Mouse (Mus musculus) MEL (cell line): ENCODE data around the gene N4bp1. TPM values are rescaled to one million over a fixed set of nuclear protein-coding genes. Genes with fewer than 3 reads are reported as not detected.
A peak's percentile ranks its signal among the peaks of the same experiment; 100 is the strongest.

Experiments
- DNase-seq: peaks from one replicate; pipeline ENCODE4 v3.0.0; 2011; ENCODE audit warnings: low read depth, low spot score
- H3K27ac ChIP-seq: 2 replicates; pipeline ENCODE4 v1.5.1; 2012; ENCODE audit warnings: low read depth, mild to moderate bottlenecking, control low read depth, low read length, moderate library complexity; ENCODE audit not compliant: control insufficient read depth
- H3K27me3 ChIP-seq, 2 experiments: fragments of 150-350 bp in 1 of 2; sonication (generic) in 1 of 2; 2 replicates each; pipeline ENCODE4 v1.6.1; 2012; ENCODE audit warnings: low read length in 2 of 2, mild to moderate bottlenecking in 2 of 2, improper control_type of control experiment in 1 of 2, moderate library complexity in 1 of 2; ENCODE audit not compliant: insufficient read depth in 2 of 2, control insufficient read depth in 1 of 2
- H3K36me3 ChIP-seq, 2 experiments: 2 replicates each; pipeline ENCODE4 v1.6.1; 2012 to 2014; ENCODE audit warnings: low read length in 2 of 2, improper control_type of control experiment in 1 of 2, inconsistent platforms in 1 of 2, mild to moderate bottlenecking in 1 of 2; ENCODE audit not compliant: insufficient read depth in 2 of 2, control insufficient read depth in 1 of 2
- H3K4me1 ChIP-seq, 2 experiments: fragments of 150-350 bp in 1 of 2; sonication (generic) in 1 of 2; 2 replicates each; pipeline ENCODE4 v1.6.1; 2012; ENCODE audit warnings: low read length in 2 of 2, improper control_type of control experiment in 1 of 2, mild to moderate bottlenecking in 1 of 2; ENCODE audit not compliant: insufficient read depth in 2 of 2, control insufficient read depth in 1 of 2
- H3K4me3 ChIP-seq, 2 experiments: fragments of 150-350 bp in 1 of 2; sonication (generic) in 1 of 2; 2 replicates each; pipeline ENCODE4 v1.5.1; 2012; ENCODE audit warnings: low read depth in 2 of 2, low read length in 2 of 2, mild to moderate bottlenecking in 2 of 2, moderate library complexity in 2 of 2, control low read depth in 1 of 2, improper control_type of control experiment in 1 of 2; ENCODE audit not compliant: control insufficient read depth in 1 of 2, insufficient read depth in 1 of 2
- H3K79me2 ChIP-seq: 2 replicates; pipeline ENCODE4 v1.6.1; 2012; ENCODE audit warnings: mild to moderate bottlenecking, low read length, moderate library complexity; ENCODE audit not compliant: control insufficient read depth, poor library complexity, insufficient read depth
- H3K9ac ChIP-seq: 2 replicates; pipeline ENCODE4 v1.6.1; 2012; ENCODE audit warnings: low read depth, mild to moderate bottlenecking, control low read depth, low read length, moderate library complexity; ENCODE audit not compliant: control insufficient read depth, poor library complexity, severe bottlenecking
- H3K9me3 ChIP-seq: fragments of 150-350 bp; sonication (generic); replicated peaks from 2 replicates; pipeline ENCODE4 v1.6.1; 2012; ENCODE audit warnings: mild to moderate bottlenecking, low read length, improper control_type of control experiment, moderate library complexity; ENCODE audit not compliant: insufficient read depth
- BHLHE40 ChIP-seq: IDR thresholded peaks from 2 replicates; pipeline ENCODE4 v1.6.1; 2012; ENCODE audit warnings: low read depth, mild to moderate bottlenecking, inconsistent platforms, low read length, improper control_type of control experiment, borderline replicate concordance
- CHD2 ChIP-seq: IDR thresholded peaks from 2 replicates; pipeline ENCODE4 v1.6.1; 2011; ENCODE audit warnings: low read length, improper control_type of control experiment
- CTCF ChIP-seq, 3 experiments: IDR thresholded peaks in 2 of 3; conservative IDR thresholded peaks in 1 of 3; 2 replicates each; pipeline ENCODE4 v1.5.1; 2011 to 2012; ENCODE audit warnings: low read length in 3 of 3, low read depth in 2 of 3, mild to moderate bottlenecking in 2 of 3, improper control_type of control experiment in 1 of 3, inconsistent platforms in 1 of 3, mixed read lengths in 1 of 3, moderate library complexity in 1 of 3; ENCODE audit not compliant: control insufficient read depth in 1 of 3, insufficient read depth in 1 of 3, poor library complexity in 1 of 3, severe bottlenecking in 1 of 3
- E2F4 ChIP-seq: IDR thresholded peaks from 2 replicates; pipeline ENCODE4 v1.6.1; 2011; ENCODE audit warnings: low read depth, low read length, improper control_type of control experiment, borderline replicate concordance
- ELF1 ChIP-seq: IDR thresholded peaks from 2 replicates; pipeline ENCODE4 v1.6.1; 2014; ENCODE audit warnings: low read depth, mild to moderate bottlenecking, inconsistent platforms, low read length, improper control_type of control experiment, moderate library complexity
- EP300 ChIP-seq, 2 experiments: IDR thresholded peaks; 2 replicates each; pipeline ENCODE4 v1.6.1; 2011; ENCODE audit warnings: improper control_type of control experiment in 2 of 2, low read length in 2 of 2, low read depth in 1 of 2, mild to moderate bottlenecking in 1 of 2
- HCFC1 ChIP-seq: IDR thresholded peaks from 2 replicates; pipeline ENCODE4 v1.6.1; 2012; ENCODE audit warnings: low read depth, mild to moderate bottlenecking, inconsistent platforms, low read length, improper control_type of control experiment, moderate library complexity
- JUND ChIP-seq: IDR thresholded peaks from 2 replicates; pipeline ENCODE4 v1.6.1; 2011; ENCODE audit warnings: low read depth, mild to moderate bottlenecking, improper control_type of control experiment, low read length
- MAFK ChIP-seq: IDR thresholded peaks from 2 replicates; pipeline ENCODE4 v1.6.1; 2011; ENCODE audit warnings: low read depth, mild to moderate bottlenecking, low read length, improper control_type of control experiment, borderline replicate concordance
- MAX ChIP-seq: IDR thresholded peaks from 2 replicates; pipeline ENCODE4 v1.6.1; 2011; ENCODE audit warnings: low read length, improper control_type of control experiment
- MAZ ChIP-seq: IDR thresholded peaks from 2 replicates; pipeline ENCODE4 v1.6.1; 2012; ENCODE audit warnings: low read depth, mild to moderate bottlenecking, inconsistent platforms, low read length, improper control_type of control experiment
- MEF2A ChIP-seq: IDR thresholded peaks from 2 replicates; pipeline ENCODE4 v1.6.1; 2014; ENCODE audit warnings: low read depth, mild to moderate bottlenecking, inconsistent platforms, low read length, improper control_type of control experiment; ENCODE audit not compliant: poor library complexity, insufficient replicate concordance, severe bottlenecking; ENCODE audit errors: extremely low read depth
- MYB ChIP-seq: IDR thresholded peaks from 2 replicates; pipeline ENCODE4 v1.6.1; 2011; ENCODE audit warnings: mild to moderate bottlenecking, low read depth, low read length, improper control_type of control experiment
- NELFE ChIP-seq: IDR thresholded peaks from 2 replicates; pipeline ENCODE4 v1.6.1; 2011; ENCODE audit warnings: low read depth, low read length, improper control_type of control experiment
- POLR2A ChIP-seq, 2 experiments: IDR thresholded peaks; 2 replicates each; pipeline ENCODE4 v1.6.1; 2011 to 2012; ENCODE audit warnings: low read length in 2 of 2, mild to moderate bottlenecking in 2 of 2, control low read depth in 1 of 2, improper control_type of control experiment in 1 of 2, low read depth in 1 of 2, moderate library complexity in 1 of 2; ENCODE audit not compliant: control insufficient read depth in 1 of 2, insufficient read depth in 1 of 2, poor library complexity in 1 of 2
- POLR2AphosphoS2 ChIP-seq: IDR thresholded peaks from 2 replicates; pipeline ENCODE4 v1.6.1; 2011; ENCODE audit warnings: low read length, improper control_type of control experiment
- RAD21 ChIP-seq: IDR thresholded peaks from 2 replicates; pipeline ENCODE4 v1.6.1; 2011; ENCODE audit warnings: mild to moderate bottlenecking, low read depth, low read length, improper control_type of control experiment
- RCOR1 ChIP-seq: IDR thresholded peaks from 2 replicates; pipeline ENCODE4 v1.6.1; 2012; ENCODE audit warnings: low read depth, mild to moderate bottlenecking, inconsistent platforms, low read length, improper control_type of control experiment
- SIN3A ChIP-seq: IDR thresholded peaks from 2 replicates; pipeline ENCODE4 v1.6.1; 2012; ENCODE audit warnings: low read length, improper control_type of control experiment, inconsistent platforms
- SMC3 ChIP-seq: IDR thresholded peaks from 2 replicates; pipeline ENCODE4 v1.6.1; 2011; ENCODE audit warnings: low read depth, low read length, improper control_type of control experiment
- TBP ChIP-seq: IDR thresholded peaks from 2 replicates; pipeline ENCODE4 v1.8.0; 2011; ENCODE audit warnings: low read depth, low read length, improper control_type of control experiment
- USF1 ChIP-seq: IDR thresholded peaks from 2 replicates; pipeline ENCODE4 v1.6.1; 2014; ENCODE audit warnings: low read depth, mild to moderate bottlenecking, inconsistent platforms, low read length, improper control_type of control experiment, moderate library complexity
- ZC3H11A ChIP-seq: IDR thresholded peaks from 2 replicates; pipeline ENCODE4 v1.6.1; 2012; ENCODE audit warnings: low read depth, mild to moderate bottlenecking, inconsistent platforms, low read length, improper control_type of control experiment
- ZKSCAN1 ChIP-seq: IDR thresholded peaks from 2 replicates; pipeline ENCODE4 v1.6.1; 2012; ENCODE audit warnings: low read depth, mild to moderate bottlenecking, inconsistent platforms, low read length, improper control_type of control experiment, moderate library complexity
- polyA plus RNA-seq, 2 experiments: library from polyadenylated mRNA; stranded (reverse) in 1 of 2; unstranded in 1 of 2; fragments of >175 nt in 1 of 2; fragments of >200 nt in 1 of 2; gene quantifications; 2 replicates each; pipeline versions ENCODE4 v1.2.1 to v1.2.4; 2012; ENCODE audit warnings: low replicate concordance in 2 of 2, low read depth in 1 of 2; ENCODE audit not compliant: insufficient read length in 2 of 2, insufficient read depth in 1 of 2, missing spikeins in 1 of 2
- total RNA-seq: library from RNA; depleted of rRNA; stranded (reverse); fragments of 300-350 nt; gene quantifications from 2 replicates; pipeline ENCODE4 v1.2.3, GENCODE M21; 2012

Gene N4bp1
- total and polyA plus RNA-seq, 3 experiments, result 13.4 to 24.0 TPM; not detected in 1

- Histone ChIP-seq H3K9me3 (no peaks in the 10 kb centered on the region), H3K36me3 (no peaks in the 10 kb centered on the region), H3K27ac (no peak overlapping the region), H3K27me3 (no peaks in the 10 kb centered on the region; a peak in 1 of 4 replicates), H3K4me3 (no peak overlapping the region), H3K9ac (no peak overlapping the region), H3K79me2 (no peaks in the 10 kb centered on the region), H3K4me1 (no peaks in the 10 kb centered on the region)
- peak; percentile 82 for DNase-seq
- TF ChIP-seq MAFK (no peak), NELFE (no peak), E2F4 (no peak), HCFC1 (peak; percentile 50), BHLHE40 (0 out of 2 replicates have a peak, but pooled peaks have one; percentile 24), MAZ (peak; percentile 47; the same call in 1 of the 2 replicates), JUND (0 out of 2 replicates have a peak, but pooled peaks have one; percentile 37), USF1 (no peak), RCOR1 (0 out of 2 replicates have a peak, but pooled peaks have one; percentile 10), MEF2A (no peak), ZKSCAN1 (no peak), EP300 (IDR thresholded peaks at IDR 0.05; ENCODE audit: low read depth in 1 of 2, low read length in 2 of 2) (0 out of 4 replicates have a peak, but pooled peaks of 1 of the 2 experiments have one; percentile 16), POLR2AphosphoS2 (no peak), CTCF (IDR thresholded peaks at IDR 0.05 in 2 of 3, conservative IDR thresholded peaks at IDR 0.05 in 1 of 3; ENCODE audit: control insufficient read depth in 1 of 3, insufficient read depth in 1 of 3, low read depth in 2 of 3, low read length in 3 of 3, poor library complexity in 1 of 3, severe bottlenecking in 1 of 3) (peak in 2 of 3 experiments; percentile 99 to 100), MAX (no peak), MYB (peak; percentile 90), ZC3H11A (peak; percentile 95), SIN3A (peak; percentile 31; the same call in 1 of the 2 replicates), CHD2 (no peak), POLR2A (IDR thresholded peaks at IDR 0.05; ENCODE audit: control insufficient read depth in 1 of 2, insufficient read depth in 1 of 2, low read depth in 1 of 2, low read length in 2 of 2, poor library complexity in 1 of 2) (no peak), TBP (no peak), RAD21 (peak; percentile 98), SMC3 (peak; percentile 99), ELF1 (no peak)
These were observed 18.0 kb upstream of the N4bp1 start for GRCm38 (mm10) chr8:86903104-86903503.
